Mouse (Mus musculus) activated CD4-positive, CD25-positive, alpha-beta regulatory T cell, adult 4 months (primary cell): Measurements from ENCODE around the gene Rab36. TPM values are rescaled to one million over a fixed set of nuclear protein-coding genes. Genes with fewer than 3 reads are reported as not detected.
A peak's percentile ranks its signal among the peaks of the same experiment; 100 is the strongest.

Experiments
- ATAC-seq: one replicate; pipeline ENCODE4 v1.8.0; 2017
- polyA plus RNA-seq, 2 experiments: library from polyadenylated mRNA; unstranded; fragments of 100-300 nt; shearing (Covaris generic); gene quantifications; one replicate each; pipeline ENCODE4 v1.2.1; 2017

Gene Rab36
- polyA plus RNA-seq: under 1 TPM; 0.19 to 0.60 TPM

DNA sequence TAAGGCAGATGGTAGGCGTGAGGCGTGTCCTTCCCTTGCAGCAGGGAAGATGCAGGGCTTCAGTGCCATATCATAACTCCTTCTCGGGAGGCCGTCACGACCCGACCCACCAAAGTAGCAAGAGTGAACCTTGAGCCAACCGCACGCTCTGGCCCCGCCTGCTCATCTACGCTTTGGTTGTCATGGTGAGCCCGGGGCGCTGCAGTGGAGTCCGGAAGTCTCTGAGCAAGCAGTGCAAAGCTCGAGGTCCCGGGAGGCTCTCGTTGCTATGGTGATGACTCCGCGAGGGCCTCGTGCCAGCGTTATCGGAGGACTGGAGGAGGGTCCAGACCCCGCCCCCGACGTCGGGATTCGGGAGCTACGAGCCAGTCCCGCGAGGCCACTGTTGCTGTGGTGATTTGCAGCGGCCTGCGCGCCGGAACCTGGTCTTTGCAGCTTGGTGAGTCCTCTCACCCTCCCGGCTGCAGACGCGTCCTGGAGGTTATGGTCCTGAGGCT, at the start of gene Rab36:
Gene Rab36, plus strand, starts transcription at position 176 of the 497 bp plus-strand sequence.
- peak; percentile 98 for ATAC-seq

GRCm38 (mm10) chr10:74987698-74988470, 49.0 kb upstream of the Rab36 start:
- no peak for ATAC-seq

- ATAC-seq: no peak
These were observed 47.0 kb upstream of the Rab36 start for GRCm38 (mm10) chr10:74989814-74990213.

- no peak for ATAC-seq
These were observed 46.1 kb upstream of the Rab36 start for GRCm38 (mm10) chr10:74990584-74991322.

- ATAC-seq: no peak
These were observed 42.0 kb upstream of the Rab36 start for GRCm38 (mm10) chr10:74994863-74995262.

DNA sequence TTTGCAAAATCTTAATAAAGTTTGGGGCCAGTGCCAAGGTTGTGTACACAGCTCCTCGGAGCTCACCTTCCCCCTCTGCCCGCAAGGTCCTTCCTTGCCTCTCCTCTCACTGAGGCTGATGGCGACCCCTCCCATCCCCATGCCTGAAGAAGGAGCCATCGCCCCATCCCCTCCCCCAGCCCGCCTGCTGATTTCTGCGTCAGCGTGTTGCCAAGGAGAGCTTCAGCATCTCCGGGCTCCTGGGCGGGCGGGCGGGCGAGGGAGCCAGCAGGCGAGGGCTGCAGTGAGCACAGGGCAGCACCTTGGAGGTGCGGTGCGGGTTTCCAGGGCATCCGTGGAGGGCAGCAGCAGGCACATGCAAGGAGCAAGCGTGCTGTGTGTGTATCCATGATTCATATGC, 41.5 kb upstream of the Rab36 start:
- no peak for ATAC-seq

DNA sequence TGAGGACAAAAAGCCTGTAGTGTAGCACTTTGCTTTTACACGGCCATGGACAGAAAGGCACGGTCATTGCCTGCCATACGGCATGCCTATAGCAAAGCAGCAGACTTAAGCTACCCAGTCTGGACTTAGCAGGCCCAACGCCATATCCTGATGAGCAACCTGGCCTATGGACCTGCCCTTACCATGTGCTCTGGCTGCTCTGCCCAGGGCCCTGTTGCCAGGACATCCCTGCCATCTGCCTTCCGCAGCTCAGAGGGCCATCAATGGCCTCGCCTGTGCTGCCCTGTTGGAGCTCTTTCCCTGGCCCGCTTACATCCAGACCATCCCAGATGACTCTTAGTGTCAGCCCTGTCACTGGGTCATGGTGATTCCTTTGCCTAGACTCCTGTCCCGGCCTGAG, 35.5 kb upstream of the Rab36 start:
- no peak for ATAC-seq

DNA sequence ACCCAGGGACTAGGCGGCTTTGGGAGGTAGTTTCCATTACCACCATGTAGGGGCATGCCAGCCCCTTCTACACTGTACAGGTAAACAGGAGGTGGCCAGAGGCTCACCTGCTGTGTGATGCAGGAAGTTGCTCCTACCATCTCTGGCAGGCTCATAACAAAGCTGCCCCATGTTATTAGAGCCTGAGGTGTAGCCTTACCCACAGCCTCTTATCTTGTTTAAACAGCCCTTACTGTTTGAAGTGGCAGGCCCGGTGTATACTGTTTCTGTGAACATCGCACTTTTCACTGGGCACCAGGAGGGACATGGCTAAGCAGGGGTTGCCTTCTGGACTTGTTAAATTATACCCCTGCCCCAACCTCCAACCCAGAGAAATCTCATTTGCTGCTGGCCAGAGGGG, 32.8 kb upstream of the Rab36 start:
- ATAC-seq: no peak

GRCm38 (mm10) chr10:75006889-75007662, 29.8 kb upstream of the Rab36 start:
- no peak for ATAC-seq

DNA sequence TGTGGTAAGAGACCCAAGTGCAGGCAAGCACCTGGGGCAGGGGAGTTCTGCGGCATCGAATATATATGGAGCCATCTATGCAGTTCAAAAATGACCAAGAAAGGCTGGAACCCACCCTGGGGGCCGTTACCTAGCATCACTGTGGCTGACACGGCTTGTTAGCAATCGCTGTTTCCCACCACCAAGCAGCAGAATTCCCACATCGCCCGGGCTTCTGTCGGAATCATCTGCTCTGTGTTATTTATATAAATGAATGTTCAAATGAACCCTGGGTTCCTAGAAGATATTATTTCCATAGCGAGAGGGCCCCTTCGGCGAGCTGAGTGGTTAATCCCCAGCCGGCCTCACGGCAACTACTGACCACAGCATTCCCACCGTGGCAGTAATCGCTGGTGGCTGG, 26.2 kb upstream of the Rab36 start:
- no peak for ATAC-seq

DNA sequence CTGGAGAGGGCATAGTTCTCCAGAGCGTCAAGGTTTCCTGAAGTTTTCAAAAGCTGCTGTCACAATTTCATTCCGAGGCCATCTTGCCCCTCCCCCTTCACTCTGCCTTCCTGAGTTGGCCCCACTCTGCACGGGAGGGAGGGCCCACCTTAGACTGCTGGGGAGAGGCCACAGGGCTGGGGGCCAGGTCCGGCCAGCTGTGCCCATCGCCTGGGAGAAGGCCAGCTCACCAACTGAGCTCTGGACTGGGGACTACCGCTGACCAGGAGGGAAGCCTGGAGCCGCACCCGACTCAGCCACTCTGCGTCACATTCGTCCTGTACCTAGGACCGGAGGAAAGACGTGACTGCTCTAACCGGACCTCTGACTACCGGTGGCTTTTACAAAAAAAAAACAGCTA, 21.4 kb upstream of the Rab36 start:
- no peak for ATAC-seq

- no peak for ATAC-seq
These were observed 20.4 kb upstream of the Rab36 start for GRCm38 (mm10) chr10:75016481-75016880.

GRCm38 (mm10) chr10:75020271-75020670, 16.6 kb upstream of the Rab36 start:
- ATAC-seq: no peak

DNA sequence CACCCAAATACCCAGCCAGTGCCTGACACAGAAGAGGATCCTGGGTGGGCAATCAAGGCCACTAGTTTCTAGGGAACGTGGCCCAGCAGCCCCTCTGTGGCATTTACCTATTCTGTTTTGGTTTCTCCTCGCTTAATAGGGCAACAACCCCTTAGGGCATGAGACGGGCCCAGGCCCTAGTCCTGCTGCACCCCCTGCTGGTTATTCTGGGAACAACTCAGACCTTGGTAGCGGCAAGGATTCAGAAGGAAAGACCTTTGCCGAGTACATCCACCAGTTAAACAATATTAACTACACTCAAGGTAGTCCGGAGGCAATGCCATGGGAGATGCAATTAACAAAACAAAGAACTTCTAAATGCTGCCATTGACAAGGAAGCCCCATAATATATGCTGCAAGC, 15.7 kb upstream of the Rab36 start:
- peak; percentile 43 for ATAC-seq

DNA sequence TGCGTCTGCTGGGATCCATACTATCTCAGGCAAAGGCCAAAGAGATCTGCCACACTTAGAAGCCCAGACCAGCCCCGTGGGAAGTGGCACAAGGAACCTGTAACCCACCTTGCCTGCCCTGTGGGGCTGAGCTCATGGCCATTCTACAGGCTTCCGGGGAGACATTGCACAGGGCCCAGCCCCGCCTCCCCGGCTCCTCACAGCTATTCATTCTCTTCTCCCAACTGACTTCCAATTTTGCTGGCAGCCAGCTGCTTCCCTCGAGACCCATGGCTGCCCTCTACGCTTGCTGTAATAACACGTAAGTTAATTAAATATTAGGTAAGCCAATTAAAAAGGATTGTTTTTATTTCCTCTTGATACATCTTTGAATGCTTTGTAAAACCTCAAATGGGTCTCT, 10.4 kb upstream of the Rab36 start:
- ATAC-seq: no peak

DNA sequence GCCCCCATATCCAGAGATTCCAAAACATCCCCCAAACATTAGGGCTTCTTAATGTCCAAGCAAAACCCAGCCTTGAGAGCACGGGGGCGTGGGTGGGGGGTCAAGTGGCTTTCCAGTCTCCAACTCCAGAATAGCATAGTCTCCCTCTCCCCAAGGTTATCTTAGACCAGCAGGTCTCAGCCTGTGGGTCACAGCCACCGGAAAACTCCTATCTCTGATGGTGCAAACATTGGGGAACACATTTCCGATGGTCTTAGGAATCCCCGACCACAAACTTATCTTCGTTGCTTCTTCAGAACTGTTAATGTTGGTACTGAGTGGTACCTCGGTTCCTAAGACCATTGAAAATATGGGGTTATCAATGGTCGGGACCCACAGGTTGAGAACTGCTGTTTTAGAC, 8.1 kb upstream of the Rab36 start:
- ATAC-seq: no peak

- no peak for ATAC-seq
These were observed 7.2 kb upstream of the Rab36 start for GRCm38 (mm10) chr10:75029677-75030076.

DNA sequence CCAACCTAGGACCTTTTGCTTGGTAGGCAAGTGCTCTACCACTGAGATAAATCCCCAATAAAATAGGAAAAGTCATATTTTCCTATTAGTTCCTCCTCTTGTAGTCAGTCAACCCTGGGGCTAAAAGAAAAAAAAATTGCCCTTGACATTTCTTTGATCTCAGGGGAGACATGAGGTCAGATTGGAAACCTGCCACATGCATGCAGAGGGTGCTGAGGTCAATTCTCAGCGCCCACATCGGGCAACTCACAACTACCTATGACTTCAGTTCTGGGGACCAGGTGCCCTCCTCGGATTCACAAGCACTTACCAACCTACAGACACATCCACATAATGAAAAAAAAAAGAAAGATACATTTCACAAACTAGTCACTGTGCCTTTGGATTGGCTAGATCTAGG, 6.6 kb upstream of the Rab36 start:
- no peak for ATAC-seq

DNA sequence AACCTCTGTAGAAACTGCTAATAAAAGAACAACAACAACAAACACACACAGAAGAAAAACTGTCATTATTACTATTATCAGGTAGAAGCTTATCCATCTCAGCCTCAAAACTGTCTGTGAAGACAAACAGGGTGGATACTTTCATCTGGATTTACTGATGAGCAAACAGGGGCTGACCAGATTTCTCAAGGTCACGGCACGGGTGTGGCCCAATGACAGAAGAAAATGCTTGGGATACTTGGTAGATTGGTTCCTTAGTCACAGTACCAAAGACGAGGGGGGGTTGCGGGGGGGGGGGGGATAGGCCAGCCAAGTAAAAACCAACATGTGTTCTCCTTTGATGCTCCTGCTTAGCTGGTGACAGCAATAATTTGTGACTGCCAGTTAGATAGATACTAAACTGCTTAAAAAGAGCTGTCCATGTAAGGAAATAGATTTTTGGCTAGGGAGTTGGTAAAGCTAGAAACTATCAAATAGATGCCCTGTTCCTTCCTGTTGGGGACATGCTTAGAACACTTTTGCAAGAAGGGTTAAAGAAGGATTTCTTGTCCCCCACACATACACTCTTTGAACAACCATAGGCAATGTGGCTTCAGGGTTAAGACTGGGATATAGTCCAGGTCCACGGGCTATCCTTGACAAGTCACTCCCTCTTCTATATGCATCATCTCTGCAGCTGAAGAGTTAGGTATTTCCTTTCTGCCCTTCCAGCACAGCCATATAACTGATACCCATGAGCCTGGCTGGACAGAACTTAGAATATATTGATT, 5.3 kb upstream of the Rab36 start:
- ATAC-seq: no peak

GRCm38 (mm10) chr10:75032395-75032794, 4.5 kb upstream of the Rab36 start, which contains the start of gene Rsph14:
Rsph14 (minus strand) TSS chr10:75032586.
- ATAC-seq: no peak

DNA sequence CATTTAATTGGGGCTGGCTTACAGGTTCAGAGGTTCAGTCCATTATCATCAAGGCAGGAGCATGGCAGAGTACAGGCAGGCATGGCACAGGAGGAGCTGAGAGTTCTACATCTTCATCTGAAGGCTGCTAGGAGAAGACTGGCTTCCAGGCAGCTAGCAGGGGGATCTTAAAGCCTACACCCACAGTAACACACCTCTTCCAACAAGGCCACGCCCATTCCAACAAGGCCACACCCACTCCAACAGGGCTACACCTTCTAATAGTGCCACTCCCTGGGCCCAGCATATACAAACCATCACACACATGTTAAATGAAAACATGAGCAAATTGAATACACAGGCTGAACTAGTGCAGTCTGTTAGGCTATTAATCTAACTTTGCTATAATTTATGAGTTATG, 5.2 kb downstream of the Rab36 start:
- peak; percentile 44 for ATAC-seq

GRCm38 (mm10) chr10:75044459-75044858, 7.6 kb downstream of the Rab36 start:
- no peak for ATAC-seq
